13 mouse cellular contexts compared by ENCODE assay signal in the genomic region with DNA sequence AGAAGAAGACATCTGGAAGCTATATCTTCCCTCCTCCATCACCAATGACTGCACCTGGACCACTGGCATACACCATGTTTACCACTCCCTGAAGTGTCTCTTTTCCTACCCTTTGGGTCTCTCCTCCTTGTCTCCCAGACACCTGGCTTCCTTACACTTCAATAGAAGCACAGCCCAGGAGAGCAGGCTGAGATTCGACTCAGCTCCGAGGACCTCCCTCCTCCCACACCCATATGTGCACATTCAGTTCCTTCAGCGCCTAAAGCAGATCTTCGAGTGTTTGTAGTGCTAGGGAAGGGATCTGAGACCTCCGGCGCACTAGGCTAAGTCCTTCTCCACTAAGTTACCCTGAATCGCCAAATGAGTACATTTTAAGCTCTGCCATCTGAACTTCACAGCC.
"Had no signal": no experiment of that assay in that cellular context is flagged by ENCODE, and none has a peak within 500 bp of the region (broad histone marks: within the 10 kb centered on the region; RNA-seq: fewer than 3 reads in every experiment).

No protein-coding gene starts in this region.

- H3K9me3 ChIP-seq: kidney, embryonic 15.5 days; liver, embryonic 15.5 days; neural tube, embryonic 12.5 days had no signal

- H3K4me2 ChIP-seq: kidney, embryonic 15.5 days; liver, embryonic 11.5 days; liver, embryonic 15.5 days; neural tube, embryonic 12.5 days had no signal

- DNase-seq: kidney, adult 2 months; lung, adult 2 months; lung, postnatal 36 days; midbrain, embryonic 14.5 days; spleen, adult 18-20 months; thymus, adult 18-20 months; thymus, postnatal 14 days had no signal

- H3K4me1 ChIP-seq: liver, embryonic 15.5 days; neural tube, embryonic 12.5 days had no signal

- H3K27me3 ChIP-seq: kidney, embryonic 15.5 days; liver, embryonic 15.5 days; neural tube, embryonic 12.5 days had no signal

- H3K9ac ChIP-seq: kidney, embryonic 15.5 days; liver, embryonic 15.5 days; neural tube, embryonic 12.5 days had no signal

- H3K36me3 ChIP-seq: kidney, embryonic 15.5 days; liver, embryonic 15.5 days; neural tube, embryonic 12.5 days had no signal

- H3K27ac ChIP-seq: kidney, embryonic 15.5 days; liver, embryonic 15.5 days; neural tube, embryonic 12.5 days had no signal

- ATAC-seq: intestine, embryonic 16.5 days; lung, postnatal 0 days had no signal

- H3K4me3 ChIP-seq: kidney, embryonic 15.5 days; liver, embryonic 15.5 days; neural tube, embryonic 12.5 days had no signal
